Mouse (Mus musculus): ENCODE measurements around the gene Ric1. TPM values are rescaled to one million over a fixed set of nuclear protein-coding genes. Genes with fewer than 3 reads are reported as not detected.

Ric1 gene
- total RNA-seq, 2 experiments from 2014 or later: 24.4 to 27.3 TPM

DNA sequence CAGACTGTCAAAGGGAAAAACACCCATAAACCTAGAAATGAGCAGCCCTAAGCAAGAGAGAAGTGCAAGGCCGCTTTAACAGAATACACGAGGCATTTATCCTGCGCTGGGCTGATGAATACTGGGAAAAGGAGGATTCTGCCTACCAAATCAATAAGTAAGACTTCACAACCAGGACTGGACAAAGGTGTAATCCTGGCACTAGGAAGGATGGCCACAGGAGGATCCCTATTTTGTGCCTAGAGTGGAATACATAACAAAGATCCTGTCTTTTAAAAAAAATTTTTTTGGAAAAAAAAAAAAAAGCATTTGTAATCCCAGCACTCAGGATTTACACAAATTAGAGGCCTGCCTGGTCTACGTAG is 126.5 kb downstream of the Ric1 start:
- H3K27ac ChIP-seq: peak overlapping the region; percentile 93
- intact Hi-C loops (cut with DNase I): no loop called here
- peak overlapping the region; percentile 83 for H3K4me3 ChIP-seq
- no peak for TF ChIP-seq CTCF (IDR thresholded peaks at IDR 0.05)
- DNase-seq: no peak

DNA sequence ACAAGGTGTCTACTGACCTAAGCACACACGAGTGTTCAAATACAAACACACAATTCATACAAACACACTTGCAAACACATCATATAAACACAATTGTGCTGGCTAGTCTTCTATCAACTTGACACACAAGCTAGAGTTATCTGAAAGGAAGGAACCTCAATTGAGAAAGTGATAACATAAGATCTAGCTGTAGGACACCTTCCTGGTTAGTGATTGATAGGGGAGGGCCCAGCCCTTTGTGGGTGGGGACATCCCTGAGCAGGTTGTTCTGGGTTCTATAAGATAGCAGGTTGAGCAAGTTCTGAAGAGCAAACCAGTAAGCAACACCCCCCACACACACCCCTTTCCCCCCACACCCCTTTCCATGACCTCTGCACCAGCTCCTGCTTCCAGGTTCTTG is 127.6 kb downstream of the Ric1 start:
- no peak overlapping the region for H3K4me3 ChIP-seq
- no peak for TF ChIP-seq CTCF (IDR thresholded peaks at IDR 0.05)
- no peak for DNase-seq
- no peak overlapping the region for H3K27ac ChIP-seq
- intact Hi-C loops (cut with DNase I): no loop called here

DNA sequence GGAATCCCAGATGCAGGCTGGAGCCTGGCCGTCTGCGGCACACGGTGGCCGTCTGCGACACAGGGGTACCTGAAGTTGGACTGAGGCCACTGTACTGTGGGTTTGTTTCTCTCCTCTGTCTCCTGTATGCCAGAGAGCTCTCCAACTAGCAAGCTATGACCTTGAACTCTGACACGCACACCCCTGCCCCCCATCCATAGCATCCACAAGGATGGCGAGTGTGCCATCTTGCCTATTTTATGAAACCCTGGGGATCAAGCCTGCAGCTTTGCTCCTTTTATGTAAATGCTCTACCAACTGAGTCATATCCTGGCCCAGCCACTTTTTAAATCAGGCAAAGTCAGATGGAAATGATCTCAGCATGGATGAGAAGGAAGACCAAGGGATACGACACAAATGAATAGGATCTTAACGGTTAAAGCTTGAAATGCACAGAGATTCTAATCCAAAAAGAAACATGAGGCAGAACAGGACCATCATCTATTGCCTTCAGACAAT is 131.7 kb downstream of the Ric1 start:
- DNase-seq: no peak
- H3K4me3 ChIP-seq: no peak overlapping the region
- intact Hi-C loops (cut with DNase I): no loop called here
- H3K27ac ChIP-seq: no peak overlapping the region
- no peak for TF ChIP-seq CTCF (IDR thresholded peaks at IDR 0.05)

DNA sequence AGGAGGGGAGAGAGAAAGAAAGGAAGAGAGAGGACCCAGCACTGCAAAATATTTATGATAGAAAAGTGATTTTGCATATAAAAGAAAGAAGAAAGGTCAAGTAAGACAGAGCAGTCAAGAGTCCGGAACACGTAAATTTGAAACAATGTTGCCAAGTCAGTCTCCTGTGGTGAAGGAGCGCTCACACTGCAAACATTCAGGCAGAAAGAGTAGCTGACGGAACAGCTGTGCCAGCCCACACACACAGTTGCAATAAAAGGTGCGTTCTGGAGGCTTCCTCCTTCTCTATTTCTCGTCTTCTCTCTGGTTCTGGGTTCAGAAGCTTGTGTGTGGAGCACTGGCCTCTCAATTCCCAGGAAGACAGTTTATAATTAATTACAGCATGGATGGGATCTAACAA is 133.1 kb downstream of the Ric1 start:
- Histone ChIP-seq H3K4me3 (no peak overlapping the region), H3K27ac (no peak overlapping the region)
- DNase-seq: no peak
- no peak for TF ChIP-seq CTCF (IDR thresholded peaks at IDR 0.05)
- intact Hi-C loops (cut with DNase I): no loop called here

DNA sequence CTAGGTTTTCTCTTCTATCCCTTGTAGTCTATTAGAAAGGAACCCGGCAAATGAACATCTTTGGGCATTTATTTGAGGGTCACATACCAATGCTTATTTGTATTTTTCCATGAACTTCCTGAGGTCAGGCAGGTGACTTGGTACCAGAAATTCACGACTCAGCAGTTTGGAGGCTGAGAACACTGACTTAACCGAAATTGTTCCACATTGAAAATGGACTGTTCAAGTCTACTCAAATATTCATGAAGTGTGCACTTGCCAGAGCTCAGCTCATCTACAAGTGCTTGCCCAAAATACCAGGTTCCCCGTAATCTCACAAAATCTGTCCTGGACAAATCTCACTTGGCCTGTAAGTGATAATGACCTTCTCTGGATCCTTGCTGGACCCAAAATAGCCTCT is 133.9 kb downstream of the Ric1 start:
- Histone ChIP-seq H3K27ac (no peak overlapping the region), H3K4me3 (no peak overlapping the region)
- no peak for TF ChIP-seq CTCF (IDR thresholded peaks at IDR 0.05)
- no peak for DNase-seq
- intact Hi-C loops (cut with DNase I): no loop called here

Other genes with a start within 250 kb of the Ric1 start
- gene Insl6, start 196.9 kb upstream of the Ric1 start, total RNA-seq (2021): not detected
- not detected for gene Rln1, start 187.6 kb upstream of the Ric1 start, total RNA-seq (2021)
- 10 to 100 TPM; 16.1 to 21.2 TPM for gene Plgrkt, start 154.9 kb upstream of the Ric1 start, total RNA-seq (2021)
- under 1 TPM; 0.59 to 0.71 TPM for gene Cd274, start 154.8 kb upstream of the Ric1 start, total RNA-seq (2021)
- not detected for gene Pdcd1lg2, start 111.4 kb upstream of the Ric1 start, total RNA-seq (2021)
- gene Ermp1, start 126.1 kb downstream of the Ric1 start, total RNA-seq (2021): 1 to 10 TPM; 7.2 to 7.9 TPM
- gene Mlana, start 175.5 kb downstream of the Ric1 start, total RNA-seq (2021): not detected

Measured in gastrocnemius, adult 2 months (tissue).